Mouse (Mus musculus): ENCODE measurements at regions not wholly inside any gene's neighbourhood (a gene's known extent, or its start where the extent isn't known, plus 50 kb on each side); places are given as distances from the start of the nearest gene placed in this dataset.

DNA sequence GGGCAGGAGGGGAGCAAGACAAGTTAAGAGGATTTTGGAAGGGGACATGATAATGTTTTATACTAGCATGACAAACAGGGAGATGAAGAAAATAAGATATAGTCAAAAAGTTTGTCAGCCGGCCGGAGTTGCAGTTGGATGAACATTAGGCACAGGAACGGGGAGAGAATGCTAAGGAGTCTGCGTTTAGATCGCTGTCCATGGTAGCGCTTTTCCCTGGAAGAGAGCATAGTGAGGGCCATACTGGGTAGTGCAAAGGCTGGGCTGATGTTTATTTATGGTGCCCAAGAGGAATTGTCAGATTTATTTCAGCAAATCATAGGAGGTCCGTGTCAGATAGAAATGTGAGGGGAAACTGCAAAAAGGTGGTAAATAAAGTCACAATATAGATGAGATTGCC is 337.0 kb downstream of the Brinp2 start:
- TF ChIP-seq CTCF (IDR thresholded peaks at IDR 0.05; ENCODE audit: borderline replicate concordance, insufficient read depth, low read depth, low read length): no peak
- no peak for TF ChIP-seq POLR2A (IDR thresholded peaks at IDR 0.05; ENCODE audit: borderline replicate concordance, insufficient read depth, low read length)
